Mouse (Mus musculus) E14TG2a.4 (cell line): ENCODE results near the gene Syk.

ENCODE experiments used
- CTCF ChIP-seq: conservative IDR thresholded peaks from 2 replicates; pipeline ENCODE4 v1.5.1; 2014; ENCODE audit warnings: low read length
- NANOG ChIP-seq: IDR thresholded peaks from 2 replicates; pipeline ENCODE4 v1.6.1; 2014; ENCODE audit warnings: borderline replicate concordance, low read length, mixed read lengths
- POU5F1 ChIP-seq: IDR thresholded peaks from 2 replicates; pipeline ENCODE4 v1.6.1; 2014; ENCODE audit warnings: low read length, borderline replicate concordance

- TF ChIP-seq CTCF (no peak), NANOG (no peak), POU5F1 (no peak)
Observed at GRCm38 (mm10) chr13:52631624-52632023, 48.7 kb downstream of the Syk start.
